Mouse (Mus musculus) G1E (cell line): Measurements from ENCODE around the gene Dock2.

Experiments
- CTCF ChIP-seq: IDR thresholded peaks from 2 replicates; pipeline ENCODE4 v1.5.1; 2012; ENCODE audit warnings: low read depth, low read length, inconsistent platforms, mixed read lengths
- GATA1 ChIP-seq: IDR thresholded peaks from 2 replicates; pipeline ENCODE4 v1.6.1; 2012; ENCODE audit warnings: borderline replicate concordance, low read length, inconsistent platforms, mixed read lengths
- GATA2 ChIP-seq: IDR thresholded peaks from 2 replicates; pipeline ENCODE4 v1.6.1; 2012; ENCODE audit warnings: low read depth, low read length, inconsistent platforms, borderline replicate concordance
- POLR2AphosphoS5 ChIP-seq: IDR thresholded peaks from 2 replicates; pipeline ENCODE4 v1.6.1; 2012; ENCODE audit warnings: low read depth, low read length, inconsistent platforms; ENCODE audit not compliant: insufficient replicate concordance
- TAL1 ChIP-seq: conservative IDR thresholded peaks from 2 replicates; pipeline ENCODE4 v1.6.1; 2012; ENCODE audit warnings: low read depth, low read length, inconsistent platforms, mixed read lengths

- TF ChIP-seq CTCF (no peak), TAL1 (no peak), POLR2AphosphoS5 (no peak), GATA2 (no peak), GATA1 (no peak)
These were observed 556.5 kb downstream of the Dock2 start for GRCm38 (mm10) chr11:34227180-34227579.
